Mouse (Mus musculus) heart, embryonic 10.5 days (tissue): Measurements from ENCODE around the gene Eloa. TPM values are rescaled to one million over a fixed set of nuclear protein-coding genes. Genes with fewer than 3 reads are reported as not detected.
"Not testable (repeated sequence)": the region's sequence is repeated elsewhere in the genome, so short reads cannot be mapped to it uniquely, and the experiment has no call there.

Experiments
- DNase-seq: peaks from one replicate; pipeline ENCODE4 v3.0.0-alpha.2; 2017; ENCODE audit warnings: low spot score
- H3K27ac ChIP-seq: fragments of 300-500 bp; sonication (generic); 2 replicates; pipeline ENCODE4 v1.5.1; 2016; ENCODE audit warnings: mild to moderate bottlenecking
- H3K27me3 ChIP-seq: fragments of 300-500 bp; sonication (generic); 2 replicates; pipeline ENCODE4 v1.6.1; 2016; ENCODE audit warnings: mild to moderate bottlenecking; ENCODE audit not compliant: poor library complexity, insufficient read depth, severe bottlenecking
- H3K36me3 ChIP-seq: fragments of 300-500 bp; sonication (generic); 2 replicates; pipeline ENCODE4 v1.6.1; 2016; ENCODE audit warnings: mild to moderate bottlenecking, moderate library complexity
- H3K4me1 ChIP-seq: fragments of 300-500 bp; sonication (generic); 2 replicates; pipeline ENCODE4 v1.6.1; 2016; ENCODE audit warnings: mild to moderate bottlenecking
- H3K4me3 ChIP-seq: fragments of 300-500 bp; sonication (generic); 2 replicates; pipeline ENCODE4 v1.5.1; 2016; ENCODE audit warnings: mild to moderate bottlenecking, moderate library complexity
- H3K9me3 ChIP-seq: fragments of 300-500 bp; sonication (generic); 2 replicates; pipeline ENCODE4 v1.6.1; 2016; ENCODE audit warnings: mild to moderate bottlenecking, moderate library complexity
- WGBS: fragments of 180-500 bp; shearing (Covaris S2); methylation state at CpG from one replicate; pipeline ENCODE4 v1.1.7; 2016; 5-methylcytosine and 5-hydroxymethylcytosine counted together
- polyA plus RNA-seq: library from polyadenylated mRNA; unstranded; fragments of >200 nt; fragmentation: Nextera tagmentation; extraction: Ambion mirVana; gene quantifications from 2 replicates; pipeline ENCODE4 v1.2.1, GENCODE M21; 2016

The Eloa gene
- polyA plus RNA-seq, 1 experiment from 2014 or later: 35.6 TPM

GRCm38 (mm10) chr4:135986943-135987710 is 34.4 kb downstream of the Eloa start, which contains the start of gene Pithd1:
TSS of gene Pithd1 (minus strand) at chr4:135987264.
- H3K36me3 ChIP-seq: peaks cover 36% of the 10 kb centered on the region
- peaks cover 25% of the 10 kb centered on the region for H3K4me1 ChIP-seq
- no peaks in the 10 kb centered on the region for H3K27me3 ChIP-seq
- H3K27ac ChIP-seq: peak within 1 kb of the TSS; percentile 96
- H3K4me3 ChIP-seq: peak within 1 kb of the TSS; percentile 85
- DNase-seq: peak; percentile 96
- no peaks in the 10 kb centered on the region for H3K9me3 ChIP-seq
- WGBS: under 1% methylated on average over 81 of the region's 81 CpGs

GRCm38 (mm10) chr4:135986301-135986942 is 35.1 kb downstream of the Eloa start:
- Histone ChIP-seq H3K27ac (peak overlapping the region; percentile 96), H3K36me3 (peaks cover 38% of the 10 kb centered on the region), H3K9me3 (no peaks in the 10 kb centered on the region), H3K4me3 (peak overlapping the region; percentile 85), H3K27me3 (no peaks in the 10 kb centered on the region), H3K4me1 (peaks cover 25% of the 10 kb centered on the region)
- WGBS: 9% methylated on average over 23 of the region's 23 CpGs
- DNase-seq: peak; percentile 80

- H3K27me3 ChIP-seq: no peaks in the 10 kb centered on the region
- peak overlapping the region; percentile 18; the same call in 1 of the 2 replicates for H3K27ac ChIP-seq
- H3K36me3 ChIP-seq: peaks cover 43% of the 10 kb centered on the region
- 89% methylated on average over 7 of the region's 7 CpGs for WGBS
- DNase-seq: peak; percentile 66
- H3K9me3 ChIP-seq: no peaks in the 10 kb centered on the region
- H3K4me1 ChIP-seq: peaks cover 25% of the 10 kb centered on the region
- peak overlapping the region; percentile 85 for H3K4me3 ChIP-seq
Observed at GRCm38 (mm10) chr4:135985769-135986168, 35.8 kb downstream of the Eloa start.

- peaks cover 46% of the 10 kb centered on the region for H3K36me3 ChIP-seq
- H3K9me3 ChIP-seq: no peaks in the 10 kb centered on the region
- no peaks in the 10 kb centered on the region for H3K27me3 ChIP-seq
- H3K27ac ChIP-seq: no peak overlapping the region; the same call in 1 of the 2 replicates
- peaks cover 25% of the 10 kb centered on the region for H3K4me1 ChIP-seq
- no peak overlapping the region; the same call in 1 of the 2 replicates for H3K4me3 ChIP-seq
- 79% methylated on average over 5 of the region's 5 CpGs for WGBS
- DNase-seq: peak; percentile 90
Observed at GRCm38 (mm10) chr4:135985193-135985592, 36.4 kb downstream of the Eloa start.

GRCm38 (mm10) chr4:135984556-135984955 is 37.0 kb downstream of the Eloa start:
- WGBS: 80% methylated on average over 5 of the region's 5 CpGs
- Histone ChIP-seq H3K4me3 (peak overlapping the region; percentile 5; the same call in 1 of the 2 replicates), H3K27ac (peak overlapping the region; percentile 36; the same call in 1 of the 2 replicates), H3K4me1 (peaks cover 25% of the 10 kb centered on the region), H3K27me3 (no peaks in the 10 kb centered on the region), H3K9me3 (no peaks in the 10 kb centered on the region), H3K36me3 (peaks cover 46% of the 10 kb centered on the region)
- DNase-seq: peak; percentile 73

GRCm38 (mm10) chr4:135981524-135982063 is 40.0 kb downstream of the Eloa start:
- H3K4me3 ChIP-seq: no peak overlapping the region
- no peaks in the 10 kb centered on the region for H3K27me3 ChIP-seq
- 83% methylated on average over 7 of the region's 7 CpGs for WGBS
- DNase-seq: no peak
- H3K27ac ChIP-seq: no peak overlapping the region
- peaks cover 17% of the 10 kb centered on the region for H3K4me1 ChIP-seq
- H3K9me3 ChIP-seq: no peaks in the 10 kb centered on the region
- H3K36me3 ChIP-seq: peaks cover 69% of the 10 kb centered on the region

GRCm38 (mm10) chr4:135980223-135980622 is 41.3 kb downstream of the Eloa start:
- not testable (repeated sequence) for H3K27me3 ChIP-seq, H3K9me3 ChIP-seq
- H3K36me3 ChIP-seq: peaks cover 77% of the 10 kb centered on the region

GRCm38 (mm10) chr4:135976146-135976545 is 45.4 kb downstream of the Eloa start:
- no peak overlapping the region for H3K4me3 ChIP-seq
- H3K9me3 ChIP-seq: no peaks in the 10 kb centered on the region
- no peak for DNase-seq
- H3K4me1 ChIP-seq: peaks cover 20% of the 10 kb centered on the region
- peaks cover 51% of the 10 kb centered on the region for H3K36me3 ChIP-seq
- no peak overlapping the region for H3K27ac ChIP-seq
- 92% methylated on average over 12 of the region's 12 CpGs for WGBS
- H3K27me3 ChIP-seq: no peaks in the 10 kb centered on the region

More at GRCm38 (mm10) chr4:135980223-135980622, 41.3 kb downstream of the Eloa start:
- DNase-seq, H3K4me3 ChIP-seq, H3K4me1 ChIP-seq, H3K27ac ChIP-seq: not testable (repeated sequence)
- 94% methylated on average over 5 of the region's 5 CpGs for whole genome bisulfite sequencing

- Histone ChIP-seq H3K4me3 (peak overlapping the region; percentile 96), H3K27me3 (no peaks in the 10 kb centered on the region), H3K9me3 (no peaks in the 10 kb centered on the region), H3K27ac (peak overlapping the region; percentile 91), H3K4me1 (peaks cover 46% of the 10 kb centered on the region), H3K36me3 (peaks cover 60% of the 10 kb centered on the region)
- 59% methylated on average over 13 of the region's 13 CpGs for WGBS
- no peak for DNase-seq
Observed at GRCm38 (mm10) chr4:135972911-135973811, 48.4 kb downstream of the Eloa start.

GRCm38 (mm10) chr4:135972556-135972906 is 49.0 kb downstream of the Eloa start, which contains the start of gene Lypla2:
TSS of gene Lypla2 (minus strand) at chr4:135972626.
- H3K9me3 ChIP-seq: no peaks in the 10 kb centered on the region
- WGBS: 2% methylated on average over 19 of the region's 19 CpGs
- peak; percentile 94 for DNase-seq
- peak within 1 kb of the TSS; percentile 96 for H3K4me3 ChIP-seq
- H3K27me3 ChIP-seq: no peaks in the 10 kb centered on the region
- peaks cover 47% of the 10 kb centered on the region for H3K4me1 ChIP-seq
- peak within 1 kb of the TSS; percentile 91 for H3K27ac ChIP-seq
- H3K36me3 ChIP-seq: peaks cover 63% of the 10 kb centered on the region

GRCm38 (mm10) chr4:135971805-135972555 is 49.6 kb downstream of the Eloa start:
- WGBS: 1% methylated on average over 35 of the region's 35 CpGs
- DNase-seq: no peak
- peak overlapping the region; percentile 91 for H3K27ac ChIP-seq
- peaks cover 47% of the 10 kb centered on the region for H3K4me1 ChIP-seq
- H3K9me3 ChIP-seq: no peaks in the 10 kb centered on the region
- H3K27me3 ChIP-seq: no peaks in the 10 kb centered on the region
- peak overlapping the region; percentile 96 for H3K4me3 ChIP-seq
- peaks cover 64% of the 10 kb centered on the region for H3K36me3 ChIP-seq

- Histone ChIP-seq H3K4me1 (peaks cover 47% of the 10 kb centered on the region), H3K27me3 (no peaks in the 10 kb centered on the region), H3K36me3 (peaks cover 63% of the 10 kb centered on the region), H3K4me3 (no peak overlapping the region), H3K9me3 (no peaks in the 10 kb centered on the region), H3K27ac (no peak overlapping the region)
- WGBS: 92% methylated on average over 11 of the region's 11 CpGs
- DNase-seq: no peak
Observed at GRCm38 (mm10) chr4:135970585-135970984, 51.0 kb downstream of the Eloa start.
